Mouse (Mus musculus) cortical plate, adult 2 months (tissue): ENCODE data around the gene Tbrg1.

Experiments used
- CTCF ChIP-seq: fragments of 200-500 bp; IDR thresholded peaks from 2 replicates; pipeline ENCODE4 v1.5.1; 2011; ENCODE audit warnings: mild to moderate bottlenecking, control low read depth, low read length; ENCODE audit not compliant: insufficient read depth; ENCODE audit errors: extremely low read depth
- POLR2A ChIP-seq: fragments of 200-500 bp; IDR thresholded peaks from 2 replicates; pipeline ENCODE4 v1.6.1; 2011; ENCODE audit warnings: mild to moderate bottlenecking, low read length, control low read depth; ENCODE audit not compliant: insufficient read depth; ENCODE audit errors: extremely low read depth

DNA sequence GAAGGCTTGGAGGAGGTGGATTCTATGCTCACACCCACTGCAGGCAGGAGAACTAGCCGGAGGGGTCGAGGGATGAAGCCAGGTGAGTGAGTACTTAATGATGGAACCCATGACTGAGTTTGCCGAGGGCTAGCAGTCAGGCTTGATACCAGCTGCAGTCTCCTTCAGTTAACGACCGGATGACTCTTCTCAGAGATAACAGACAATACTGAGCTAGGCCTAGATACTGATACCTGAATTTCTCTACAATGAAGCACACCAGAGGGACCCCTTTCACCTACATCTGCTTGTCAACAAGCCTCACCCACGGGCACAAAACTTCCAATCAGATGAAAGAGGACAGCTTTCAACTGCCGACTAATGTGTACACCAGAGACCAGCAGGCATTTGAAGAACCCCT, 8.9 kb upstream of the Tbrg1 start:
- TF ChIP-seq POLR2A, result no peak
- no peak for TF ChIP-seq CTCF
